ENCODE assay signal across 12 mouse cellular contexts in genomic region chr15:88314810-88315459, GRCm38 (mm10).
DNase-seq lines count a peak whose midpoint lies in the region; ATAC-seq and TF ChIP-seq lines count a peak whose summit lies in the region.
"Had no signal": no experiment of that assay in that cellular context is flagged by ENCODE, and none has a peak within 500 bp of the region (broad histone marks: within the 10 kb centered on the region; RNA-seq: fewer than 3 reads in every experiment).

No protein-coding gene starts in this region.

- TF ChIP-seq POLR2A in thymus, adult 2 months (IDR thresholded peaks at IDR 0.05; ENCODE audit: control insufficient read depth, extremely low read depth, insufficient read depth, low read length, poor library complexity) = no peak

- no peak overlapping the region for H3K9ac ChIP-seq in hindbrain, embryonic 14.5 days
- H3K9ac ChIP-seq in hindbrain, embryonic 12.5 days = no peak overlapping the region
- H3K9ac ChIP-seq: limb, embryonic 13.5 days had no signal

- 19% methylated on average over 12 of the region's 12 CpGs for WGBS in hindbrain, embryonic 14.5 days
- WGBS in hindbrain, embryonic 12.5 days = 39% methylated on average over 12 of the region's 12 CpGs
- 86% methylated on average over 12 of the region's 12 CpGs for WGBS in thymus, adult 2 months

- H3K4me2 ChIP-seq in hindbrain, embryonic 14.5 days (replicated peaks) = no peak overlapping the region
- no peak overlapping the region for H3K4me2 ChIP-seq in hindbrain, embryonic 12.5 days (replicated peaks)
- H3K4me2 ChIP-seq: limb, embryonic 13.5 days had no signal

- peak overlapping the region; percentile 3; the same call in 1 of the 2 replicates for H3K27ac ChIP-seq in hindbrain, embryonic 14.5 days
- no peak overlapping the region for H3K27ac ChIP-seq in hindbrain, embryonic 12.5 days
- no peak overlapping the region for H3K27ac ChIP-seq in thymus, adult 2 months (ENCODE audit: control insufficient read depth, insufficient read depth, low read length)
- H3K27ac ChIP-seq: heart, embryonic 10.5 days; limb, embryonic 13.5 days had no signal

- no peaks in the 10 kb centered on the region for H3K27me3 ChIP-seq in hindbrain, embryonic 14.5 days (ENCODE audit: control insufficient read depth, insufficient read depth, low read length)
- H3K27me3 ChIP-seq in hindbrain, embryonic 12.5 days = no peaks in the 10 kb centered on the region
- no peaks in the 10 kb centered on the region for H3K27me3 ChIP-seq in thymus, adult 2 months (ENCODE audit: control insufficient read depth, insufficient read depth, low read length)
- H3K27me3 ChIP-seq: limb, embryonic 13.5 days had no signal

- H3K4me1 ChIP-seq in hindbrain, embryonic 14.5 days (replicated peaks; ENCODE audit: control insufficient read depth, insufficient read depth, low read length) = no peaks in the 10 kb centered on the region; the same call in 1 of the 2 replicates
- H3K4me1 ChIP-seq in hindbrain, embryonic 12.5 days = peaks cover 24% of the 10 kb centered on the region
- no peaks in the 10 kb centered on the region for H3K4me1 ChIP-seq in thymus, adult 2 months (replicated peaks; ENCODE audit: control insufficient read depth, insufficient read depth, low read length)
- H3K4me1 ChIP-seq: heart, embryonic 10.5 days; limb, embryonic 13.5 days had no signal

- H3K4me3 ChIP-seq in hindbrain, embryonic 14.5 days (replicated peaks; ENCODE audit: low read length) = no peak overlapping the region
- no peak overlapping the region for H3K4me3 ChIP-seq in hindbrain, embryonic 12.5 days
- no peak overlapping the region for H3K4me3 ChIP-seq in thymus, adult 2 months (ENCODE audit: control insufficient read depth, insufficient read depth, low read length)
- H3K4me3 ChIP-seq: heart, embryonic 10.5 days; limb, embryonic 13.5 days had no signal

- peak; percentile 78; the same call in 1 of the 2 replicates for ATAC-seq in hindbrain, embryonic 14.5 days (ENCODE audit: low FRiP score)
- ATAC-seq in hindbrain, embryonic 12.5 days (ENCODE audit: low FRiP score) = no peak
- no peak for ATAC-seq in activated CD4-positive, CD25-positive, alpha-beta regulatory T cell, adult 4 months
- ATAC-seq: intestine, postnatal 0 days had no signal

- H3K9me3 ChIP-seq in hindbrain, embryonic 14.5 days (ENCODE audit: control insufficient read depth, low read length) = no peaks in the 10 kb centered on the region
- H3K9me3 ChIP-seq in hindbrain, embryonic 12.5 days (replicated peaks) = no peaks in the 10 kb centered on the region
- H3K9me3 ChIP-seq: heart, embryonic 10.5 days; limb, embryonic 13.5 days had no signal

- no peaks in the 10 kb centered on the region for H3K36me3 ChIP-seq in hindbrain, embryonic 14.5 days (replicated peaks; ENCODE audit: control insufficient read depth, insufficient read depth)
- no peaks in the 10 kb centered on the region for H3K36me3 ChIP-seq in hindbrain, embryonic 12.5 days
- H3K36me3 ChIP-seq in thymus, adult 2 months (ENCODE audit: control insufficient read depth, insufficient read depth, low read length) = no peaks in the 10 kb centered on the region
- H3K36me3 ChIP-seq: heart, embryonic 10.5 days; limb, embryonic 13.5 days had no signal

- TF ChIP-seq CTCF in thymus, adult 2 months (IDR thresholded peaks at IDR 0.05; ENCODE audit: borderline replicate concordance, control insufficient read depth, extremely low read depth, insufficient read depth, low read length, poor library complexity) = no peak

- peak; percentile 66 for DNase-seq in hindbrain, embryonic 14.5 days (ENCODE audit: low spot score)
- DNase-seq in Muller cell, postnatal 12 days (ENCODE audit: inconsistent ontology term) = peak; percentile 57
- DNase-seq in cerebellum, postnatal 25 days = peak; percentile 62 to 76
- peak; percentile 52 for DNase-seq in layer of hippocampus, adult 9-11 months
- no peak for DNase-seq in thymus, adult 2 months
- no peak for DNase-seq in urinary bladder, postnatal 36 days (ENCODE audit: low spot score in 2 of 2)
- DNase-seq: lung, postnatal 36 days had no signal

Comparison
In these comparisons a context has a peak if more than half of its experiments do, and no peak if none do; other contexts are left out.
1. DNase-seq: peak in hindbrain, embryonic 14.5 days (single experiment), Muller cell, postnatal 12 days (single experiment), cerebellum, postnatal 25 days (2 of 2) and layer of hippocampus, adult 9-11 months (single experiment); none in thymus, adult 2 months (single experiment) and urinary bladder, postnatal 36 days (0 of 2).